Mouse (Mus musculus) CD4-positive naive resting alpha-beta T cell, adult 76 days (primary cell): Measurements from ENCODE around the gene Kcnmb2. TPM values are rescaled to one million over a fixed set of nuclear protein-coding genes. Genes with fewer than 3 reads are reported as not detected.

Source experiments
- total RNA-seq: library from RNA; stranded (reverse); gene quantifications from one replicate; pipeline ENCODE4 v1.2.4, GENCODE M21; 2023

Gene Kcnmb2
- total RNA-seq, result not detected

GRCm38 (mm10) chr3:31902504-31903330 lies at the start of gene Kcnmb2:
Gene Kcnmb2, plus strand, starts transcription at chr3:31902507.

